Mouse (Mus musculus) myocyte (in vitro differentiated cells): ENCODE data around the gene Cav1. TPM values are rescaled to one million over a fixed set of nuclear protein-coding genes. Genes with fewer than 3 reads are reported as not detected.

Source experiments
- H3K27me3 ChIP-seq: one replicate; pipeline ENCODE4 v1.6.1; 2011; ENCODE audit not compliant: control insufficient read depth, insufficient read depth, insufficient read length
- H3K36me3 ChIP-seq: one replicate; pipeline ENCODE4 v1.6.1; 2011; ENCODE audit not compliant: control insufficient read depth, insufficient read depth
- H3K4me2 ChIP-seq: one replicate; pipeline ENCODE4 v1.6.1; 2011; ENCODE audit warnings: low read depth, control low read depth
- H3K4me3 ChIP-seq: one replicate; pipeline ENCODE4 v1.5.1; 2011; ENCODE audit warnings: mild to moderate bottlenecking, control low read depth, moderate library complexity
- H3K79me2 ChIP-seq: one replicate; pipeline ENCODE4 v1.6.1; 2011; ENCODE audit not compliant: control insufficient read depth, insufficient read depth
- H3ac ChIP-seq: one replicate; pipeline ENCODE4 v1.6.1; 2011; ENCODE audit not compliant: control insufficient read depth, insufficient read length
- CEBPB ChIP-seq: IDR thresholded peaks from 2 replicates; pipeline ENCODE4 v1.6.1; 2011; ENCODE audit warnings: mild to moderate bottlenecking, moderate library complexity; ENCODE audit not compliant: poor library complexity, insufficient read depth, severe bottlenecking
- E2F4 ChIP-seq: IDR thresholded peaks from one replicate; pipeline ENCODE4 v1.6.1; 2011; ENCODE audit warnings: mild to moderate bottlenecking, control low read depth, moderate library complexity; ENCODE audit not compliant: insufficient read depth
- MAX ChIP-seq: IDR thresholded peaks from one replicate; pipeline ENCODE4 v1.6.1; 2011; ENCODE audit warnings: low read depth, mild to moderate bottlenecking, control low read depth
- MYOD1 ChIP-seq, 3 experiments: IDR thresholded peaks; one replicate each; pipeline ENCODE4 v1.6.1; 2011; ENCODE audit warnings: control low read depth in 2 of 3, low read depth in 2 of 3, mild to moderate bottlenecking in 2 of 3, moderate library complexity in 1 of 3; ENCODE audit not compliant: insufficient read length in 2 of 3, control insufficient read depth in 1 of 3
- MYOG ChIP-seq, 3 experiments: IDR thresholded peaks; one replicate each; pipeline ENCODE4 v1.6.1; 2011; ENCODE audit warnings: control low read depth in 2 of 3, low read depth in 2 of 3, mild to moderate bottlenecking in 2 of 3; ENCODE audit not compliant: insufficient read length in 2 of 3, control insufficient read depth in 1 of 3, insufficient read depth in 1 of 3
- POLR2A ChIP-seq: IDR thresholded peaks from one replicate; pipeline ENCODE4 v1.6.1; 2011; ENCODE audit warnings: low read depth, mild to moderate bottlenecking, control low read depth, moderate library complexity; ENCODE audit not compliant: insufficient read length
- POLR2AphosphoS2 ChIP-seq: IDR thresholded peaks from one replicate; pipeline ENCODE4 v1.6.1; 2011; ENCODE audit warnings: low read depth, control low read depth; ENCODE audit not compliant: insufficient read length
- REST ChIP-seq: IDR thresholded peaks from one replicate; pipeline ENCODE4 v1.6.1; 2011; ENCODE audit warnings: mild to moderate bottlenecking, control low read depth, moderate library complexity; ENCODE audit not compliant: insufficient read depth, insufficient read length
- SRF ChIP-seq: IDR thresholded peaks from one replicate; pipeline ENCODE4 v1.6.1; 2011; ENCODE audit warnings: low read depth; ENCODE audit not compliant: control insufficient read depth, insufficient read length
- TCF12 ChIP-seq: IDR thresholded peaks from one replicate; pipeline ENCODE4 v1.6.1; 2011; ENCODE audit warnings: mild to moderate bottlenecking, control low read depth; ENCODE audit not compliant: poor library complexity, insufficient read depth, severe bottlenecking
- TCF3 ChIP-seq: IDR thresholded peaks from one replicate; pipeline ENCODE4 v1.6.1; 2011; ENCODE audit warnings: low read depth, control low read depth; ENCODE audit not compliant: insufficient read length
- USF1 ChIP-seq: IDR thresholded peaks from one replicate; pipeline ENCODE4 v1.6.1; 2011; ENCODE audit warnings: low read depth, mild to moderate bottlenecking, control low read depth, moderate library complexity
- polyA plus RNA-seq: library from polyadenylated mRNA; unstranded; fragments of >200 nt; fragmentation: generic; extraction: Trizol; gene quantifications from one replicate; pipeline ENCODE4 v1.2.1, GENCODE M21; 2012; ENCODE audit warnings: missing spikeins

Cav1 gene
- polyA plus RNA-seq, 1 experiment: 64.7 TPM

DNA sequence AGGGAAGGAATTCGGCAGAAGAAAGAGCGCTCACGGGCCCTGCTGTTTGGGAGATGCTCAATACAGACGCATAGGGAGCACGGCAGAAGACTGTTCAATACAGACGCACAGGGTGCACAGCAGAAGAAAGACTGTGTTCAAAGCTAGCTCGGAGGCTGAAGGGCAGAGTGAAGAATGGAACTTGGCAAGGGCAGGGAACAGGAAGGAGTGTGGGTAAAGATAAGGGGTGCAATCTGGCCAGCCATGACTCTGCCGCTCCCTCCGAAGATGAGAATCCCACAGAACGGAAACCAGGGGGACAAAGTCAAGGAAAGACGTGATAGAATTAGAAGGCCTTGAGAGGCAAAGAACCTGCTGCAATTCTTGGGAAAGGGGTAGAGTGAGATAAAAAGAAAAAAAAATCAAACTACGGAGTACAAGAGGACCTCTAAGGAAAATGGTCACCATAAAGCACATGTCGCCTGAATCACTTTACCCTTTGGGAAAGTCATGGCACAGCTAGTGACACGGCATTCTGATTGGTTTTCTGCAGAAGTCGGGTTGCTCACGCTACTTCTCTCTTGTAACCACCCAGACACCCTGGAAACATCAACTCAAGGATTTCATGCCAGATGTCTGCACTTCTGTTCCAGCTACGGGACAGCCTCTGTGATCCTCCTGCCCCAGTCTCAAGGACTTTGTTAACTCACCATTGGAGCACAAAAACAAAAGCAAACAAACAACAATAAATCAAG, 57.5 kb downstream of the Cav1 start:
- H3ac ChIP-seq: no peak overlapping the region
- H3K36me3 ChIP-seq: no peaks in the 10 kb centered on the region
- H3K79me2 ChIP-seq: no peaks in the 10 kb centered on the region
- no peak overlapping the region for H3K4me3 ChIP-seq
- TF ChIP-seq CEBPB (no peak), SRF (no peak), POLR2A (no peak), MAX (no peak), POLR2AphosphoS2 (no peak), MYOD1 (IDR thresholded peaks at IDR 0.05; ENCODE audit: control insufficient read depth in 1 of 3, insufficient read length in 2 of 3, low read depth in 2 of 3) (no peak), MYOG (IDR thresholded peaks at IDR 0.05; ENCODE audit: control insufficient read depth in 1 of 3, insufficient read depth in 1 of 3, insufficient read length in 2 of 3, low read depth in 2 of 3) (no peak), USF1 (no peak), TCF12 (no peak), E2F4 (no peak), REST (no peak), TCF3 (no peak)
- H3K27me3 ChIP-seq: no peaks in the 10 kb centered on the region
- no peak overlapping the region for H3K4me2 ChIP-seq

DNA sequence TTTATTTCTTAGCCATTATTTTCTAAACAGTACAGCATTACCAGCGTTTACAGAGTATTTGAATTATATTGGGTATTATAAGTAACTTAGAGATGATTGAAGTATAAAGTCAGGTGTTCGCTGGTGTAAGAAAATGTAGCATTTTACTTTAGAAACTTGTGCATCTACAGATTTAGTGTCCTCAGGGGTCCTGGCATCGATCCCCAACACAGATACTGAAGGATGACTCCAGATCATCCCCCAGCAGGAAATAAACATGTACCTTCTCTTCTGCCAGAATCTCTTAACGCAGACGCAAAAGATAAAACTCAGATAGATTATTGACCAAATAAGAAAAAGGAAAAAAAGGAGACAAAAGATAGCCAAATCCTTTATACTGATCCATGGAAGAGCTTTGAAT, 68.2 kb downstream of the Cav1 start:
- Histone ChIP-seq H3K36me3 (no peaks in the 10 kb centered on the region), H3K4me3 (no peak overlapping the region), H3K27me3 (no peaks in the 10 kb centered on the region), H3K79me2 (no peaks in the 10 kb centered on the region), H3K4me2 (no peak overlapping the region), H3ac (no peak overlapping the region)
- TF ChIP-seq REST: no peak
- TF ChIP-seq CEBPB: no peak
- no peak for TF ChIP-seq USF1
- TF ChIP-seq MYOD1 (IDR thresholded peaks at IDR 0.05; ENCODE audit: control insufficient read depth in 1 of 3, insufficient read length in 2 of 3, low read depth in 2 of 3): no peak
- TF ChIP-seq SRF: no peak
- TF ChIP-seq E2F4: no peak
- TF ChIP-seq POLR2AphosphoS2: no peak
- TF ChIP-seq MYOG (IDR thresholded peaks at IDR 0.05; ENCODE audit: control insufficient read depth in 1 of 3, insufficient read depth in 1 of 3, insufficient read length in 2 of 3, low read depth in 2 of 3): no peak
- TF ChIP-seq TCF3: no peak
- no peak for TF ChIP-seq TCF12
- TF ChIP-seq MAX: no peak
- no peak for TF ChIP-seq POLR2A

DNA sequence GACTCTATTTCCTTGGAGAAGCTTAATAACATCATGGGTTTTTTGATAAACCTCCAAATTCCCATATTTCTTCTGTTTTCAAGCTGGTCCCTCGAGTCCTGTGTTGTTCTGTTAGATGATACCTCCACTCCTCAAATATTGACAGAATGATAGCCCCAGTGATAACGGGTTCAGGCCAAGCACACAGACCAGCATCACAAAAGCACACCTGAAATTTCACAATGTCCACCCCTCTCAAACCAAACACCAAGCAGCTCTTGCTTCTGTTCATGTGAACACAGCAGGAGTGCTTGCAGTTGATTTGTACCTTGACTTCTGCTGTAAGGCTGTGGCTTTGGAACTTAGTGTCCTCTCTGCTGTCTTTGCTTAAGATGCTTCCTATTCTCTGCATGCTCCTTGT, 71.2 kb downstream of the Cav1 start:
- no peaks in the 10 kb centered on the region for H3K27me3 ChIP-seq
- no peak overlapping the region for H3ac ChIP-seq
- no peak overlapping the region for H3K4me2 ChIP-seq
- no peak for TF ChIP-seq POLR2A
- TF ChIP-seq TCF3: no peak
- no peak for TF ChIP-seq MAX
- TF ChIP-seq MYOD1 (IDR thresholded peaks at IDR 0.05; ENCODE audit: control insufficient read depth in 1 of 3, insufficient read length in 2 of 3, low read depth in 2 of 3): no peak
- no peak for TF ChIP-seq POLR2AphosphoS2
- TF ChIP-seq CEBPB: no peak
- no peak for TF ChIP-seq SRF
- no peak for TF ChIP-seq MYOG (IDR thresholded peaks at IDR 0.05; ENCODE audit: control insufficient read depth in 1 of 3, insufficient read depth in 1 of 3, insufficient read length in 2 of 3, low read depth in 2 of 3)
- no peak for TF ChIP-seq E2F4
- no peak for TF ChIP-seq USF1
- H3K36me3 ChIP-seq: no peaks in the 10 kb centered on the region
- no peaks in the 10 kb centered on the region for H3K79me2 ChIP-seq
- H3K4me3 ChIP-seq: no peak overlapping the region

DNA sequence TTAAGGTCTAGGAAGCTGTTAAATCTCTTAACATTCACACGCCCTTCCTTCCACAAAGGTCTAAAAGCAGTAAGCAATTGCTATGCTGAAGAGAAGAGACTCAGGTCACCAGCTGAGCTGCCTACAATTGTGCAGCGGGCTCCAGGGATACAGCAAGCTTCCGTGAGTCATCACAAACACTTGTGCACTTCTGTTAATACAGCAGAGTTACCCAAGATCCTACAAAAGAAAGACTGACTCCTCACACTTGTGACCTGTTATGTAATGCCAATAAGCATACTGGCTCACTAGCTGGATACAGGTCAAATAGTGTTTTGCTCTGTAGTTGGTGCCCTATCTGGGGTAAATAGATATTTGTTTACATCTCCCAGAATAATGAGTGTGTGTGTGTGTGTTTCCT, 74.0 kb downstream of the Cav1 start:
- no peaks in the 10 kb centered on the region for H3K36me3 ChIP-seq
- H3K79me2 ChIP-seq: no peaks in the 10 kb centered on the region
- H3ac ChIP-seq: no peak overlapping the region
- peak in 2 of 3 experiments; percentile 11 to 28 for TF ChIP-seq MYOG (IDR thresholded peaks at IDR 0.05; ENCODE audit: control insufficient read depth in 1 of 3, insufficient read depth in 1 of 3, insufficient read length in 2 of 3, low read depth in 2 of 3)
- no peak for TF ChIP-seq MAX
- TF ChIP-seq MYOD1 (IDR thresholded peaks at IDR 0.05; ENCODE audit: control insufficient read depth in 1 of 3, insufficient read length in 2 of 3, low read depth in 2 of 3): peak in 1 of 3 experiments; percentile 31
- no peak overlapping the region for H3K4me2 ChIP-seq
- H3K4me3 ChIP-seq: no peak overlapping the region
- no peaks in the 10 kb centered on the region for H3K27me3 ChIP-seq

DNA sequence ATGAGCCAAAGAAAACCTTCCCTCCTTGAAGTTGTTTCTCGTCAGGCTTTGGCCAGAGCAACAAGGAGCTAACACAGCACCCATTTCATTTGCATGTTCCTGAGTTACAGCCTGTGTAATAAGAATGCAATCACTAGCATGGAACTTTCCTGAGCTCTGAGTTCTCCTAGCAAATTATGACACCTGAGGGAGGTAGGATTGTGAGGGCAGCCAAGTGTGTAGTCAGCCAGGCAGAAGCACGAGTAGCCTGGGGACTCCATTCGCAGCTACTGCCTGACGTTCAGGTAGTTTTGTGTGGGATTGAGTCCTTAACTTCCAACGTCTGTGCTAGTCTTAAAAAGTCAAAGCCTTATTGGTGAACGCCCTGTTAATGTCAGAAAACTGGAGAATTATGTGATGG, 75.6 kb downstream of the Cav1 start:
- Histone ChIP-seq H3K4me2 (no peak overlapping the region), H3ac (no peak overlapping the region)
- TF ChIP-seq POLR2A (no peak), E2F4 (no peak), MYOD1 (IDR thresholded peaks at IDR 0.05; ENCODE audit: control insufficient read depth in 1 of 3, insufficient read length in 2 of 3, low read depth in 2 of 3) (no peak), TCF3 (no peak), MAX (no peak), SRF (no peak), REST (no peak), TCF12 (no peak), USF1 (no peak), MYOG (IDR thresholded peaks at IDR 0.05; ENCODE audit: control insufficient read depth in 1 of 3, insufficient read depth in 1 of 3, insufficient read length in 2 of 3, low read depth in 2 of 3) (no peak)

More for the DNA sequence above, 75.6 kb downstream of the Cav1 start:
- no peaks in the 10 kb centered on the region for H3K27me3 ChIP-seq
- no peak overlapping the region for H3K4me3 ChIP-seq
- no peaks in the 10 kb centered on the region for H3K79me2 ChIP-seq
- H3K36me3 ChIP-seq: no peaks in the 10 kb centered on the region
